Mouse (Mus musculus) hindbrain, embryonic 14.5 days (tissue): ENCODE measurements around the gene Scgb1b18. TPM values are rescaled to one million over a fixed set of nuclear protein-coding genes. Genes with fewer than 3 reads are reported as not detected.
"Not testable (repeated sequence)": the region's sequence is repeated elsewhere in the genome, so short reads cannot be mapped to it uniquely, and the experiment has no call there.

Source experiments
- ATAC-seq: fragments of 200-750 bp; cut with Nextera tagmentation; 2 replicates; pipeline ENCODE4 v1.8.0; 2017; ENCODE audit warnings: moderate number of reproducible peaks, mild to moderate bottlenecking, moderate TSS enrichment, moderate library complexity; ENCODE audit not compliant: low FRiP score
- DNase-seq: peaks from one replicate; pipeline ENCODE4 v3.0.0-alpha.2; 2015; ENCODE audit warnings: low spot score
- H3K27ac ChIP-seq: fragments of 300-500 bp; sonication (generic); 2 replicates; pipeline ENCODE4 v1.5.1; 2014; ENCODE audit warnings: mild to moderate bottlenecking, moderate library complexity
- H3K27me3 ChIP-seq: fragments of 300-500 bp; sonication (generic); 2 replicates; pipeline ENCODE4 v1.6.1; 2014; ENCODE audit warnings: mild to moderate bottlenecking, low read length, mixed read lengths; ENCODE audit not compliant: control insufficient read depth, insufficient read depth
- H3K36me3 ChIP-seq: fragments of 300-500 bp; sonication (generic); replicated peaks from 2 replicates; pipeline ENCODE4 v1.6.1; 2014; ENCODE audit not compliant: control insufficient read depth, insufficient read depth
- H3K4me1 ChIP-seq: fragments of 300-500 bp; sonication (generic); replicated peaks from 2 replicates; pipeline ENCODE4 v1.6.1; 2014; ENCODE audit warnings: antibody characterized with exemption, low read length, mixed read lengths; ENCODE audit not compliant: control insufficient read depth, insufficient read depth
- H3K4me2 ChIP-seq: fragments of 300-500 bp; sonication (generic); replicated peaks from 2 replicates; pipeline ENCODE4 v1.6.1; 2014; ENCODE audit warnings: mild to moderate bottlenecking, moderate library complexity
- H3K4me3 ChIP-seq: fragments of 300-500 bp; sonication (generic); replicated peaks from 2 replicates; pipeline ENCODE4 v1.5.1; 2014; ENCODE audit warnings: mild to moderate bottlenecking, low read length
- H3K9ac ChIP-seq: fragments of 300-500 bp; sonication (generic); 2 replicates; pipeline ENCODE4 v1.6.1; 2014
- H3K9me3 ChIP-seq: fragments of 300-500 bp; sonication (generic); 2 replicates; pipeline ENCODE4 v1.6.1; 2016; ENCODE audit warnings: low read length; ENCODE audit not compliant: control insufficient read depth
- WGBS: fragments of 180-500 bp; shearing (Covaris S2); extraction: QIAGEN DNeasy Blood & Tissue Kit; methylation state at CpG from one replicate; pipeline ENCODE4 v1.1.7; 2014; 5-methylcytosine and 5-hydroxymethylcytosine counted together
- polyA plus RNA-seq: library from polyadenylated mRNA; unstranded; fragments of >200 nt; fragmentation: Nextera tagmentation; extraction: Ambion mirVana; gene quantifications from 2 replicates; pipeline ENCODE4 v1.2.1, GENCODE M21; 2014

Gene Scgb1b18
- polyA plus RNA-seq, result not detected in 2 replicates

DNA sequence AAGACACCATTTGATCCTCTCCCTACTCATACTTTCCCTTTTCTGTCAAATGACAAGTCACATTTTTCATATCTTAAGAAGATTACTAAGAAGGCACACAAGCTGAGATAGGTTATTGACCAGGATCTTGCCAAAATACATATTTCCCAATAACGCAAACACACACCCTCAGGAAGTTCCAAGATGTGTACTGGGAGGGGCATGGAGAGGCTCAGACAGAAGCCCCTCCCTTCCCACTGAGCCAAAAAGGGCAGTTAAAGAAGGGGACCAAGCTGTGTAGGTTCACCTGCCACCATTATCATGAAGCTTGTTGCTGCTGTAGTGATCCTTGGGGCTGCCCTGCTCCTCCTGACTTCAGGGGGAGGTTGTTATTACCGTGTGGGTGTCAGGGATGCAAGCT lies at the start of gene Scgb1b18:
TSS of gene Scgb1b18 (plus strand) at position 301 of the 400 bp plus-strand sequence.
- H3K27ac ChIP-seq, H3K27me3 ChIP-seq, ATAC-seq, DNase-seq, H3K4me1 ChIP-seq, H3K4me2 ChIP-seq, H3K9me3 ChIP-seq, H3K9ac ChIP-seq, H3K4me3 ChIP-seq, H3K36me3 ChIP-seq: not testable (repeated sequence)
- WGBS, result no CpG with 5 or more reads among the region's 2 CpGs

GRCm38 (mm10) chr7:33173764-33174163 lies 11.6 kb upstream of the Scgb1b18 start, which contains the start of gene Scgb2b18:
Gene Scgb2b18, minus strand, starts transcription at chr7:33173864.
- ATAC-seq, result not testable (repeated sequence)

More at GRCm38 (mm10) chr7:33173764-33174163, 11.6 kb upstream of the Scgb1b18 start, which contains the start of gene Scgb2b18:
- WGBS, result 91% methylated on average over 1 of the region's 2 CpGs
- H3K4me1 ChIP-seq, DNase-seq, H3K9ac ChIP-seq, H3K4me2 ChIP-seq, H3K27ac ChIP-seq, H3K9me3 ChIP-seq, H3K36me3 ChIP-seq, H3K4me3 ChIP-seq, H3K27me3 ChIP-seq: not testable (repeated sequence)

Other genes starting within 250 kb of the Scgb1b18 start
- gene Scgb2b17, start 129.0 kb upstream of the Scgb1b18 start, polyA plus RNA-seq, result not detected in 2 replicates
- not detected in 2 replicates for gene Scgb1b17, start 122.1 kb upstream of the Scgb1b18 start, polyA plus RNA-seq
- not detected in 2 replicates for gene Scgb2b18, start 11.7 kb upstream of the Scgb1b18 start, polyA plus RNA-seq
- not detected in 2 replicates for gene Scgb2b19, start 94.8 kb downstream of the Scgb1b18 start, polyA plus RNA-seq
- not detected in 2 replicates for gene Scgb1b19, start 101.7 kb downstream of the Scgb1b18 start, polyA plus RNA-seq
- not detected in 2 replicates for gene Scgb2b20, start 180.8 kb downstream of the Scgb1b18 start, polyA plus RNA-seq
- gene Scgb1b20, start 187.7 kb downstream of the Scgb1b18 start, polyA plus RNA-seq, result not detected in 2 replicates